ENCODE assay signal across 20 mouse cellular contexts in genomic region chr8:114783321-114783720, GRCm38 (mm10).
"Had no signal": no experiment of that assay in that cellular context is flagged by ENCODE, and none has a peak within 500 bp of the region (broad histone marks: within the 10 kb centered on the region; RNA-seq: fewer than 3 reads in every experiment).

No protein-coding gene starts in this region.

- H3K9me3 ChIP-seq: limb, embryonic 12.5 days; liver, embryonic 15.5 days; midbrain, embryonic 15.5 days; neural tube, embryonic 13.5 days; stomach, embryonic 15.5 days had no signal

- H3K36me3 ChIP-seq: limb, embryonic 12.5 days; liver, embryonic 15.5 days; midbrain, embryonic 15.5 days; neural tube, embryonic 13.5 days; stomach, embryonic 15.5 days had no signal

- DNase-seq: layer of hippocampus, adult 9-11 months; layer of hippocampus, postnatal 36 days; liver; lung, embryonic 14.5 days; lung, postnatal 14 days; retina, postnatal 1 day; right cerebral cortex, postnatal 4 days; spleen, adult 18-20 months; thymus, adult 2 months; thymus, postnatal 25 days had no signal

- H3K9ac ChIP-seq: hindbrain, embryonic 14.5 days; limb, embryonic 12.5 days; liver, embryonic 15.5 days; lung, embryonic 14.5 days; midbrain, embryonic 15.5 days; neural tube, embryonic 13.5 days; stomach, embryonic 15.5 days had no signal

- ATAC-seq: intestine, postnatal 0 days; midbrain, embryonic 15.5 days had no signal

- H3K4me1 ChIP-seq: limb, embryonic 12.5 days; megakaryocyte, embryonic 14.5 days; midbrain, embryonic 15.5 days; stomach, embryonic 15.5 days had no signal

- H3K27ac ChIP-seq: hindbrain, embryonic 14.5 days; limb, embryonic 12.5 days; liver, embryonic 15.5 days; macrophage; midbrain, embryonic 15.5 days; neural tube, embryonic 13.5 days; stomach, embryonic 15.5 days had no signal

- H3K4me3 ChIP-seq: limb, embryonic 12.5 days; liver, embryonic 15.5 days; megakaryocyte, embryonic 14.5 days; midbrain, embryonic 15.5 days; neural tube, embryonic 13.5 days; stomach, embryonic 15.5 days had no signal

- H3K27me3 ChIP-seq: liver, embryonic 15.5 days; megakaryocyte, embryonic 14.5 days; midbrain, embryonic 15.5 days; neural tube, embryonic 13.5 days; stomach, embryonic 15.5 days had no signal

- H3K4me2 ChIP-seq: hindbrain, embryonic 14.5 days; limb, embryonic 12.5 days; liver, embryonic 15.5 days; lung, embryonic 14.5 days; midbrain, embryonic 11.5 days; midbrain, embryonic 15.5 days; neural tube, embryonic 13.5 days; stomach, embryonic 15.5 days had no signal
